Mouse (Mus musculus) ES-E14 (cell line): ENCODE data around the gene 5730596B20Rik.

Source experiments
- HCFC1 ChIP-seq: IDR thresholded peaks from 2 replicates; pipeline ENCODE4 v1.6.1; 2012; ENCODE audit warnings: low read length, inconsistent platforms, borderline replicate concordance; ENCODE audit not compliant: insufficient read depth
- ZNF384 ChIP-seq: IDR thresholded peaks from 2 replicates; pipeline ENCODE4 v1.6.1; 2012; ENCODE audit warnings: low read depth, low read length, inconsistent platforms

DNA sequence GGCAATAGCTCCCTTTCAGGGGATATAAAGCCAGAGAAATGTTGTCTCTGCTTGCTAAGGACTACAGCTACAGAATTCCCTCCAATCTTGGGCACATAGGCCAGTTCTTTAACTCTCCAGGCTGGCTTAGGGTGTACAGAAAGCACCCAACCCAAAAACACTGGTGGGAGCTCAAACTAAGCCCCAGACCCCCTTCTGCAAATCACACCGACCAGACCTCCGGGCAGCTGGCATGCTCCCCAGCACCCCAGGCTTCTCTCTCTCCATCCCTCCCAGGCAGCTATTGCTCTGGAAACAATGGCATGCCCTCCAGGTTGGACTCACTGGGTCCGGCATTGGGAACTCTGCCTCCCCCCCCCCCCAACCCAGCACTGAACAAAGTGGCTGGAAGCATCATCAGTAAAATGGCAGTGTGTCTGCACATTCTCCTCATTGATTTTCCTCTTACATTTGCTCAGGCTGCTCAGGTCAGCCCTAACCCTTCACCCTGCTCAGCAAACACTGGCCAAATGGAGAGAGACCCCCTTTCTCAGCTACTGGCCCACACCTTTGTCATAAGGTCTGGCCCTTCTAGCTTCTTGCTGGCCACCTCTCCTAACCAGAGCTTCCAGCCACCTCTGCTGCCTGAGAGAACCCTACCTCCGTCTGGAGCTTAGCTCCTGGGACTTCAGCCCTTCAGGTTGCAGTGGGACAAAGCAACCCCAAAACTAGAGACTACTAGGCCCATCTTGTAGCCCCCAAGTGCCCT is 1.8 kb downstream of the 5730596B20Rik start:
- TF ChIP-seq ZNF384 (no peak), HCFC1 (no peak)
